Comparison of ENCODE assay signal across 11 mouse cellular contexts in genomic region chr9:41938449-41938848, GRCm38 (mm10).
DNase-seq lines count a peak whose midpoint lies in the region; ATAC-seq and TF ChIP-seq lines count a peak whose summit lies in the region.
"Had no signal": no experiment of that assay in that cellular context is flagged by ENCODE, and none has a peak within 500 bp of the region (broad histone marks: within the 10 kb centered on the region; RNA-seq: fewer than 3 reads in every experiment).

No protein-coding gene starts in this region.

- H3K4me3 ChIP-seq in intestine, embryonic 14.5 days (ENCODE audit: low read depth, low read length), result no peak overlapping the region
- no peak overlapping the region for H3K4me3 ChIP-seq in intestine, postnatal 0 days (ENCODE audit: low read depth, low read length)
- H3K4me3 ChIP-seq in embryonic facial prominence, embryonic 12.5 days, result no peak overlapping the region
- no peak overlapping the region for H3K4me3 ChIP-seq in hindbrain, embryonic 10.5 days
- H3K4me3 ChIP-seq in midbrain, embryonic 15.5 days, result no peak overlapping the region

- no peaks in the 10 kb centered on the region for H3K27me3 ChIP-seq in intestine, embryonic 14.5 days (replicated peaks; ENCODE audit: control insufficient read depth, insufficient read depth, low read length)
- H3K27me3 ChIP-seq in intestine, postnatal 0 days (replicated peaks; ENCODE audit: control insufficient read depth, insufficient read depth, low read length), result no peaks in the 10 kb centered on the region
- no peaks in the 10 kb centered on the region for H3K27me3 ChIP-seq in embryonic facial prominence, embryonic 12.5 days
- peaks cover 10% of the 10 kb centered on the region; the same call in 1 of the 2 replicates for H3K27me3 ChIP-seq in hindbrain, embryonic 10.5 days (ENCODE audit: insufficient read depth, poor library complexity, severe bottlenecking)
- H3K27me3 ChIP-seq in midbrain, embryonic 15.5 days (replicated peaks), result no peaks in the 10 kb centered on the region

- no peak for DNase-seq in intestine, embryonic 14.5 days (ENCODE audit: low spot score)
- no peak for DNase-seq in hindbrain, embryonic 10.5 days (ENCODE audit: low spot score)
- DNase-seq in left cerebral cortex, postnatal 14 days (ENCODE audit: low spot score in 2 of 2), result no peak
- no peak for DNase-seq in left cerebral cortex, postnatal 10 days (ENCODE audit: extremely low spot score in 1 of 2, low spot score in 2 of 2)
- DNase-seq: cerebellum, postnatal 36 days had no signal

- no peak for TF ChIP-seq CTCF in intestine, postnatal 0 days (IDR thresholded peaks at IDR 0.05; ENCODE audit: low read depth)

- H3K9ac ChIP-seq in intestine, embryonic 14.5 days (ENCODE audit: low read length), result no peak overlapping the region
- H3K9ac ChIP-seq in intestine, postnatal 0 days (ENCODE audit: low read depth, low read length), result no peak overlapping the region
- H3K9ac ChIP-seq in embryonic facial prominence, embryonic 12.5 days, result 0 out of 2 replicates have a peak overlapping the region, but pooled peaks have one; percentile 15
- no peak overlapping the region for H3K9ac ChIP-seq in midbrain, embryonic 15.5 days

- no peak for ATAC-seq in intestine, embryonic 14.5 days (replicated peaks; ENCODE audit: low FRiP score, low TSS enrichment, low read depth)
- ATAC-seq in intestine, postnatal 0 days, result no peak
- no peak for ATAC-seq in embryonic facial prominence, embryonic 12.5 days (ENCODE audit: insufficient number of reproducible peaks, insufficient read depth, low FRiP score, low TSS enrichment)
- ATAC-seq in midbrain, embryonic 15.5 days (replicated peaks), result no peak
- no peak for ATAC-seq in activated CD4-positive, CD25-positive, alpha-beta regulatory T cell, adult 4 months
- ATAC-seq: inflammation-experienced regulatory T-cells, adult 6 months; lung, postnatal 0 days had no signal

- H3K4me2 ChIP-seq in intestine, embryonic 14.5 days (ENCODE audit: low read length), result no peak overlapping the region
- H3K4me2 ChIP-seq in intestine, postnatal 0 days (replicated peaks; ENCODE audit: low read depth), result no peak overlapping the region
- no peak overlapping the region for H3K4me2 ChIP-seq in embryonic facial prominence, embryonic 12.5 days (replicated peaks)
- no peak overlapping the region; the same call in 1 of the 2 replicates for H3K4me2 ChIP-seq in midbrain, embryonic 15.5 days

- 41% methylated on average over 8 of the region's 8 CpGs for WGBS in intestine, embryonic 14.5 days
- WGBS in intestine, postnatal 0 days, result 62% methylated on average over 8 of the region's 8 CpGs
- 26% methylated on average over 8 of the region's 8 CpGs for WGBS in embryonic facial prominence, embryonic 12.5 days
- 64% methylated on average over 8 of the region's 8 CpGs for WGBS in hindbrain, embryonic 10.5 days
- 31% methylated on average over 8 of the region's 8 CpGs for WGBS in midbrain, embryonic 15.5 days

- H3K4me1 ChIP-seq in intestine, embryonic 14.5 days (replicated peaks; ENCODE audit: control insufficient read depth, insufficient read depth, low read length), result peaks cover 39% of the 10 kb centered on the region
- peaks cover 4% of the 10 kb centered on the region; the same call in 1 of the 2 replicates for H3K4me1 ChIP-seq in intestine, postnatal 0 days (replicated peaks; ENCODE audit: control insufficient read depth, insufficient read depth, low read length)
- peaks cover 57% of the 10 kb centered on the region for H3K4me1 ChIP-seq in embryonic facial prominence, embryonic 12.5 days
- peaks cover 56% of the 10 kb centered on the region for H3K4me1 ChIP-seq in hindbrain, embryonic 10.5 days (replicated peaks)
- H3K4me1 ChIP-seq in midbrain, embryonic 15.5 days, result peaks cover 51% of the 10 kb centered on the region

- H3K27ac ChIP-seq in intestine, embryonic 14.5 days (ENCODE audit: low read depth), result peak overlapping the region; percentile 48
- H3K27ac ChIP-seq in intestine, postnatal 0 days (ENCODE audit: low read depth, low read length), result no peak overlapping the region
- H3K27ac ChIP-seq in embryonic facial prominence, embryonic 12.5 days, result peak overlapping the region; percentile 98
- H3K27ac ChIP-seq in hindbrain, embryonic 10.5 days, result peak overlapping the region; percentile 79
- H3K27ac ChIP-seq in midbrain, embryonic 15.5 days, result peak overlapping the region; percentile 83

- no peaks in the 10 kb centered on the region for H3K36me3 ChIP-seq in intestine, embryonic 14.5 days (ENCODE audit: control insufficient read depth, insufficient read depth, low read length)
- H3K36me3 ChIP-seq in intestine, postnatal 0 days (ENCODE audit: control insufficient read depth, insufficient read depth), result no peaks in the 10 kb centered on the region
- H3K36me3 ChIP-seq in embryonic facial prominence, embryonic 12.5 days, result no peaks in the 10 kb centered on the region
- H3K36me3 ChIP-seq in hindbrain, embryonic 10.5 days, result no peaks in the 10 kb centered on the region
- no peaks in the 10 kb centered on the region for H3K36me3 ChIP-seq in midbrain, embryonic 15.5 days (replicated peaks)

- intact Hi-C loops in left cerebral cortex, postnatal 14 days (cut with DNase I), result no loop called here
- intact Hi-C loops in left cerebral cortex, postnatal 10 days (cut with DNase I), result no loop called here

- H3K9me3 ChIP-seq in intestine, embryonic 14.5 days (ENCODE audit: control insufficient read depth, low read length), result no peaks in the 10 kb centered on the region
- H3K9me3 ChIP-seq in intestine, postnatal 0 days (ENCODE audit: control insufficient read depth), result no peaks in the 10 kb centered on the region
- no peaks in the 10 kb centered on the region for H3K9me3 ChIP-seq in embryonic facial prominence, embryonic 12.5 days
- no peaks in the 10 kb centered on the region for H3K9me3 ChIP-seq in hindbrain, embryonic 10.5 days
- no peaks in the 10 kb centered on the region for H3K9me3 ChIP-seq in midbrain, embryonic 15.5 days
